Mouse (Mus musculus): Measurements from ENCODE around the gene Szt2. TPM values are rescaled to one million over a fixed set of nuclear protein-coding genes. Genes with fewer than 3 reads are reported as not detected.

Szt2 gene
- total RNA-seq, 2 experiments from 2014 or later, result 6.0 to 9.0 TPM

DNA sequence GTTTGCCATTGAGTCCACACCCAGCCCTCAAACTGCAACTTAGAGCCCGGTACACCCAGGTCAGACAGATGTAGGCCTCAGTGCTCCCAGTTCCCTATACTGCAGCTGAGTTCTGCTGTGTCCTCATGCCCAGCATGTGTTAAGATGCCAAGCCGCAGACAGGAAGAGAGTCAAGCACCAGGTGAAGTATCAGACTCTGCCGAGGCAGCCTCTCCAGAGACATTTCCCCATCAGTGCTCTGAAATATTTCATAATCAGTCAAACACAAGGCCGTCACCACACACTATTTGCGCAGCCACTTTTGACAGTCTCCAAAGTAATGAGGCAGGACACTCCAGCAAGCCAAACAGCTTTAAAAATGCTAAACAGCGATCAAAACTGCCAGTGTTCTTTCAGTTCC lies 10.7 kb downstream of the Szt2 start:
- Histone ChIP-seq H3K27ac (no peak overlapping the region), H3K4me3 (no peak overlapping the region)
- intact Hi-C loops (cut with DNase I), result no loop called here
- DNase-seq, result no peak
- TF ChIP-seq CTCF (IDR thresholded peaks at IDR 0.05), result no peak

DNA sequence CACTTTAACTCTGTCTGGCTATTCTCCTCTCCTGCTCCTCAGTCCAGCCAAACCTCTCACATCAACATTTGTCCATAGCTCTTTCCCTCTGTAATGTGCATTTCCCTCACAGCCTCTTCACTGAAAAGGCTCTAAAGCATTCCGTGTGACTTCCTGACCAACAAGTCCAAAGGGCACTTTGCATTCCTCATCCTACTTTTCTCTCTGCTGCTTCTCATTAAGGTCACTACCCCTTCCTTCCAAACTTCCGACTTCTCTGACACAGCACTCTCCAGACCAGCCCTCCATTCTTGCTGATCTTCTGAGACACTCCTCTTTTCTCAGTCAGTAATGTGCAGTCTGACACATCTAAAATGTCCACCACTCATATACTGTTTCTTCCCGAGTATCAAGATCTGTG lies 12.6 kb downstream of the Szt2 start:
- peak; percentile 3 for DNase-seq
- no peak overlapping the region for H3K27ac ChIP-seq
- no peak for TF ChIP-seq CTCF (IDR thresholded peaks at IDR 0.05)
- H3K4me3 ChIP-seq, result no peak overlapping the region
- intact Hi-C loops (cut with DNase I), result no loop called here

DNA sequence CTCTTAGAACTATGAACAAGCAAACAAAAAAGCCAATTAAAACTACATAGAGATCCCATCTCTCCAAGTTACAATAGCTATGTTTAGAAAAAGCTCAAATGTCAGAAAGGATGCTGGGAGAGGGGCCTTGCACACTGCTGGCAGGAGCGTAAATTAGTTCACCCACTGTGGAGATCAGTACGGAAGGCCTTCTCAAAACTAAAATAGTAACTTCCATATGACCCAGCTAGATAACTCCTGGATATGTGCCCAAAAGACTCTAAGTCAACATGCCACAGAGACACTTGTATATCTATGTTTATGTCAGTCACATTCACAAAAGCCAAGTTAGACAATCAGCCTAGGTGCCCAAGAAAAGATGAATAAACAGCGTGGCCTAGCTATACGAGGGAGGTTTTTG lies 13.8 kb downstream of the Szt2 start:
- no peak for TF ChIP-seq CTCF (IDR thresholded peaks at IDR 0.05)
- H3K4me3 ChIP-seq, result no peak overlapping the region
- DNase-seq, result no peak
- no peak overlapping the region for H3K27ac ChIP-seq
- intact Hi-C loops (cut with DNase I), result no loop called here

DNA sequence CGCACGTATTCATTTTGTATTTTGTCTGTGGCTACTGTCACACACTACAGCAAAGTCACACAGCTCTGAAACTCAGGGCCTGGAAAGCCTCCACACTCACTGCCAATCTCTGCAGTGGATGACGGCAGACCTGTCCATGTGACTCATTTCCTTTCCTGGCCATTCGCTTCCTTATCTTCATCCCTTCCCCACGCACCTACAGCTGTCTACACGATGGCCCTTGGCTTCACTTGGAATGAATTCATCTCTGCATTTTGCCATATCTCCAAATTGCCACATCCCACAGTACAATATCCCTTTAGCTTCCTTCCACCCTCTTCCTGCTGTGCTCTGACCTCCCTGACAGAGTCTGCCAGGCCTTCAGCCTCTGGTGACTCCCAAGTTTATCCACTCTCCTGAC lies 14.6 kb downstream of the Szt2 start:
- H3K4me3 ChIP-seq, result no peak overlapping the region
- no peak for TF ChIP-seq CTCF (IDR thresholded peaks at IDR 0.05)
- peak; percentile 3 for DNase-seq
- intact Hi-C loops (cut with DNase I), result no loop called here
- H3K27ac ChIP-seq, result no peak overlapping the region

DNA sequence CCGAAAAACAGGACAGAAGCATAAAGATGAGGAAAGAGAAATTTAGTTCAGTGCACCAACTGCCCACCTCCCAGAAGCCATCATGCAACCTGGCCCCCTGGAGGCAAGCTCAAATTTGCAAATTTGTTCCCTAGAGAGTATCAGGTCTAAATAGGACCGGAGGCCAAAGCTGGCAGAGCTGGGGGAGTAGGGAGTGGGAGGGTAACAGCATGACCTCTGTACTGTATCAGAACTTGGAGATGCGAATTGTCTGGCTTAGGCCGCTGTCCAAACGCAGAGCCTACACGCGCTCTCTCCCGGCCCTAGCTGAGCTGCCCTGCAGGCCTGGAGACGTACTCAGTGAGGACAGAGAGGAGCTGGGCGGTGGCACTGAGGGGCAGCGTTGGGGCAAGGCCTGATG lies 18.9 kb downstream of the Szt2 start:
- no peak for DNase-seq
- intact Hi-C loops (cut with DNase I), result no loop called here
- TF ChIP-seq CTCF (IDR thresholded peaks at IDR 0.05), result no peak
- Histone ChIP-seq H3K27ac (no peak overlapping the region), H3K4me3 (no peak overlapping the region)

DNA sequence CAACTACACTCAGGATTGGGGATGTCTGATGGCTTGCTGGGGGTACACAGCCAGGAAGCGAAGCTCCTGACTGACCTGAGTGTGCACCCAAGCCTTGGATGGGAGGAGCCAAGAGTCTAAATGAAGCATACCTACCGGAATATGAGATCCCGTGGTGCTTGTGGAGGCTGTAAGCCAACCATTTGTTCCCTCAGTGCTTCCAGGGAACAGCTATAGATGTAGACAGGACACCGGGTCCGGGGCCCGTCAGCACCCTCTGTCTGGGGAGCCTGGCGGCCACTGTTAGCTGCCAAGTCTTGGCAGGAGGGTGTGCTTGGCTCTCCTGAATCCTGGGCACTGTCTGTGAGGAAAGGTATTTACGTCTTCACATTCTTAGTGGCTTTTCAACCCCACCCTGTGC lies 21.8 kb downstream of the Szt2 start:
- intact Hi-C loops (cut with DNase I), result no loop called here
- DNase-seq, result no peak
- H3K4me3 ChIP-seq, result no peak overlapping the region
- H3K27ac ChIP-seq, result no peak overlapping the region
- no peak for TF ChIP-seq CTCF (IDR thresholded peaks at IDR 0.05)

DNA sequence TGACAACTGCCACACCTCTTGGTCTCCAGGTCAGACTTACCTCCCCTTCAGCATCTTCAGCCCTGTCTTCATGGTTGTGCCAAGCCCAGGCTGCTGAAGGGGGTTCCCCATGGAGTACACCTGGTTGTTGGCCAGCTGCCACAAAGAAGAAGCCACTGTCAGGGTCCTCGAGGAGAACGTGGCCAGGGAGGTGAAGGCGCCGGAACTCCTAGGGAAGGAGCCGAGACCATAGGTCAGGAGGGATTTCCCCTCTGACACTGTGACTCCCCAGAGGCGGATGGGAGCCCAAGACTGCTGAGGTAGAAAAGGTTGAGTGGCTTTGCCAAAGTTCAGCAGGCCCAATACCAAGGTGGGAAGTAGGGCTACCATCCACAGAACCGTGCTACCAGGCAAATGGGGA lies 25.8 kb downstream of the Szt2 start:
- no peak overlapping the region for H3K4me3 ChIP-seq
- peak; percentile 17 for DNase-seq
- H3K27ac ChIP-seq, result no peak overlapping the region
- intact Hi-C loops (cut with DNase I), result no loop called here
- no peak for TF ChIP-seq CTCF (IDR thresholded peaks at IDR 0.05)

DNA sequence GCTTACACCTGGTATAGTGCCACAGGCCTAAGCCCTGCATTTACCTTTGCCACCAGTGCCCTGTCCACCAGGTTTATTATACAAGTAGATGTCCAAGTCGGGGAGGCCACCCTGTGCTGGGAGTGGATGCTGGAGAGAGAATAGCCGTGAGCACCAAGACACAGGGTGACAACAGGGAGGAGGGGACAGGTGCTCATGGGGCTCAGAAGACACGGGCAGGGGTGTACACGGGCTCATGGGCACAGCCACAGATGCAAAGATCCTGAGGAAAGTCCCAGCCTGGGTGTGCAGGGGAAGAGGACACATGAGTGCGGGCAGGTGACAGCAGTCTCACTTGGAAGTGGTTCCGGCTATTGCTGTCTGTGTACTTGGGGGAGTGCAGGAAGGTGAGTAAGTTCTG lies 33.1 kb downstream of the Szt2 start:
- no peak for TF ChIP-seq CTCF (IDR thresholded peaks at IDR 0.05)
- no peak for DNase-seq
- intact Hi-C loops (cut with DNase I), result no loop called here
- H3K4me3 ChIP-seq, result no peak overlapping the region
- no peak overlapping the region for H3K27ac ChIP-seq

DNA sequence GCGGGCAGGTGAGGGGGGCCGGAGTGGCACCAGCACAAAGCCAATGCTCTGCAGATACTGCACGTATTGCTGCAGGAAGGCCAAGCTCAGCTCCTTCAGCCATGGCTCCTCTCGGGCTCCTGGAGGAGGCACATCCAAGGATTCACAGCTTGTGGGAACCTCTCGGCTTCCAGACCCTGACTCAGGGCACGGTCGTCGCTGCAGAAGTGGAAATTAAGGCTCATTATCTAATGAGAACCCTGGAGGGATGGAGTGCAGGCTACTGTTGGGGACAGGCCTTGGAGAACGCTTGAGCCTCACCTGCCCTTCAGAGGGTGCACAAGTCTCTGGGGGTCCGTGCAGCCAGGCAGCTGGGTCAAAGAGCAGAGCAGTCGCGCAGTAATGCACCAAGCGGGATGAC lies 37.3 kb downstream of the Szt2 start:
- DNase-seq, result no peak
- no peak overlapping the region for H3K27ac ChIP-seq
- no peak overlapping the region for H3K4me3 ChIP-seq
- TF ChIP-seq CTCF (IDR thresholded peaks at IDR 0.05), result no peak
- intact Hi-C loops (cut with DNase I), result no loop called here

DNA sequence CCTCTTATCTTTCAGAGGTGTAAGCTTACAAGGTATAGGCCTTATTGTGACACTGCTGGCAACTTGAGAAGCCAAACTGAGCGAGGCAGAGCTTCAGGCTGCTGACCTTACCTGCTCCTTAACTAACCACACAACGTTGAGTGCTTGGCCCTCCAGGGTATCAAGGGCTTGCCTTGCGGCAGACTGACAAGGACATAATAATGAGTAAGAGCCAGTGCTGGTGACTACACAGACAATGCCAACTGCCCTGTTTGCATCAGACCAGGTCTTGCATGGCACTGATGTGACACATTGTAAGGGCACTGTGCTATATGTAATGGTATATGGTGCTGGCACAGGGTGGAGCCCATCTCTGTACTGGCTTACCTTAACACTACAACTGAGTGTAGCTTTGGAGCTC lies 40.5 kb downstream of the Szt2 start:
- intact Hi-C loops (cut with DNase I), result no loop called here
- Histone ChIP-seq H3K27ac (no peak overlapping the region), H3K4me3 (no peak overlapping the region)
- no peak for DNase-seq
- TF ChIP-seq CTCF (IDR thresholded peaks at IDR 0.05), result no peak

DNA sequence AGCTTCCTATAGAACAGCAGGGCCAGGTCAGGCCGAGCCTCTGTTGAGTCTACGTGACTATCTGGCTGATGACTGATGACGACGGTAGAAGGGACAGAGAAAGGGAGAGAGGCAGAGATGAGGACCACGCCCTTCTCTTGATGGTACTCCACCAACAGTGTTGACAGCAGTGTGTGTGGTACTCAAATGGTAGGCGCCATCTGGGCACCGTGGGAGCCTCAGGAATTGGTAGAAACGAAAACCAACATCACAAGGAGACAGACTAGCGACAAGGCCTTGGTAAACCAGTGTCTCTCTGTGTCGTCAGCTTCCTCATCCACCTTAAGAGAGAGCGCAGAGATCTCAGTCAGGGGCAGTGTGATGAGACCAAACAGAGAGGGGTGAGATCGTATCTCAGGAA lies 41.5 kb downstream of the Szt2 start:
- no peak for DNase-seq
- H3K4me3 ChIP-seq, result no peak overlapping the region
- intact Hi-C loops (cut with DNase I), result no loop called here
- H3K27ac ChIP-seq, result no peak overlapping the region
- no peak for TF ChIP-seq CTCF (IDR thresholded peaks at IDR 0.05)

DNA sequence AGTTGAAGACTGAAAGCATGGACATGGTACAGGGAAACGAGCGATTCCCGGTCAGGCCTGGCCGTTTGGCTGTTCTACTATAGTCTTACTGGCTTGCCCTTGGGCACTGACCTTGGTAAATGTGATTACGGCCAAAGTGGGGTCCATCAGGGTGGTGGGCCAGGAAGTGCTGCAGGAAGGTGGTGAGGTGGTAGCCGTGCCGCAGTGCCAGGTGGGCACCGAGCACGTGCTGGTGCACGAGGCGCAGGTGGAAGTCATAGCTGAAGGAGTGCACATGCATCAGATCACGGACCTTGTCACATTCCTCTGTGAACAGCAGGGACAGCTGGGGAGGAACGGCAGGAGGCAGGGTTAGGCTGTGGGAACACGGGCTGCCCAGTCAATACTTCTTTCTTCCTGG lies 43.1 kb downstream of the Szt2 start:
- Histone ChIP-seq H3K4me3 (no peak overlapping the region), H3K27ac (no peak overlapping the region)
- DNase-seq, result no peak
- intact Hi-C loops (cut with DNase I), result no loop called here
- no peak for TF ChIP-seq CTCF (IDR thresholded peaks at IDR 0.05)

DNA sequence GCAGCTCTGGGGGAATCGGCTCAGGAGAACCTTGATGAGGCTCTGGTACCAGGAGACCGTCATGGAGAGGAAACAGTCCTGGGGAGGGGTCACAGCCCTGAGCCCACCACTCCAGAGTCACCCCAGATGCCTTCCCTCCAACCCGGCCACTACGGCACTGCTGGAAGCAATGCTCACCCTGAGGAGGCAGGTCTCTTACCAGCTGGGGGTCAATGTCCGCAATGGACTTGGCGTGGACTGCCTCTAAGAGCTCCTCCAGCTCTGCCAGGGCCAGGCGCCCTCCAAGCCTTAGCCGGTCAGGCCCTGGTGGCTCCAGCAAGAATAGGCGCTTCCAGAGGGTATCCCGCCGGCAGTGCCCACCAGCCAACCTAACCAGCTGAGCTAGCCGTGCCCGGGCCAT lies 44.4 kb downstream of the Szt2 start:
- intact Hi-C loops (cut with DNase I), result no loop called here
- TF ChIP-seq CTCF (IDR thresholded peaks at IDR 0.05), result no peak
- H3K4me3 ChIP-seq, result no peak overlapping the region
- H3K27ac ChIP-seq, result no peak overlapping the region
- DNase-seq, result no peak

DNA sequence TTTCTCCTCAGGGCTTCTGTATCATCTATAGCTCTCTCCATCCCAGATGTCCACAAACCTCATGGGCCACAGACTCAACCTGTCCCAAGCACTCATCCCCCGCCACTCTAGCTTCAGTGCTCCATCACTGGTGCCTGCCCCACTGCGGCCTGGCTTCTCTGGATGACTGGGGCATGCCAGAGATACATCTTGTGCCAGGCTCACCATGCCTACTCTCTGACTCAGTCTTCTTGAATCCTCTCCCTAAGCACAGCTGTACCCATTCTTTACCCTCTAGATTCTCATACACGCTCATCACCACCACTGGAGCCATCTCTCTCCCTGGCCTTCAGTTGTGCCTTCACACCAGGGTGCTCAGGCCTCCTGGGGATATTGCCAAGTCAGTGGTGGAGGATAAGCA lies 45.1 kb downstream of the Szt2 start:
- no peak for DNase-seq
- intact Hi-C loops (cut with DNase I), result no loop called here
- Histone ChIP-seq H3K27ac (no peak overlapping the region), H3K4me3 (no peak overlapping the region)
- no peak for TF ChIP-seq CTCF (IDR thresholded peaks at IDR 0.05)

DNA sequence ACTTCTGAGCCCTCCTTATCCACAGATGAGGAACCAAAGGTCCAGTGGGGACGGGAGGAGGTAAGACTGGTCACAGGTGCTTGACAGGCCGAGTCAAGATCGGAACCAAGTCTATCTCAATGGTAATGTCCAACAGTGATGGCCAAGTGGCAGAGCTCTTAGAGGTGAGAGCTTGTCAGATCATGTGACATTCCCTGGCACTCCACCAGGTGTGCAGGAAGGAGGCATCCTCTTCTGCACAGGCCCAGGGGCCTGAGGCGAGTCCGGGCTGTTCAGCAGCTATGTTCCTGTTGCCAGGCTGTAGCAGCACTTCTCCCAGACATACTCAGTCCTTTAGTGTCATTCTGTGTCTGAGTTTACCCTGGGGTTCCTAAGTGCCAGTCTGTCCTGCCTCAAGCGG lies 46.2 kb downstream of the Szt2 start:
- intact Hi-C loops (cut with DNase I), result no loop called here
- Histone ChIP-seq H3K27ac (no peak overlapping the region), H3K4me3 (no peak overlapping the region)
- no peak for TF ChIP-seq CTCF (IDR thresholded peaks at IDR 0.05)
- DNase-seq, result no peak

All from gastrocnemius, adult 2 months (tissue).